Mouse (Mus musculus) A20 (cell line): ENCODE measurements around the gene Slain1.

ENCODE experiments used
- DNase-seq: peaks from one replicate; pipeline ENCODE4 v3.0.0-alpha.2; 2011; ENCODE audit warnings: low read depth, low spot score

The Slain1 gene

GRCm38 (mm10) chr14:103649896-103650334 lies at the start of gene Slain1:
TSS of gene Slain1 (plus strand) at chr14:103650228.
- peak; percentile 100 for DNase-seq

GRCm38 (mm10) chr14:103608063-103608462 lies 42.0 kb upstream of the Slain1 start:
- no peak for DNase-seq

DNA sequence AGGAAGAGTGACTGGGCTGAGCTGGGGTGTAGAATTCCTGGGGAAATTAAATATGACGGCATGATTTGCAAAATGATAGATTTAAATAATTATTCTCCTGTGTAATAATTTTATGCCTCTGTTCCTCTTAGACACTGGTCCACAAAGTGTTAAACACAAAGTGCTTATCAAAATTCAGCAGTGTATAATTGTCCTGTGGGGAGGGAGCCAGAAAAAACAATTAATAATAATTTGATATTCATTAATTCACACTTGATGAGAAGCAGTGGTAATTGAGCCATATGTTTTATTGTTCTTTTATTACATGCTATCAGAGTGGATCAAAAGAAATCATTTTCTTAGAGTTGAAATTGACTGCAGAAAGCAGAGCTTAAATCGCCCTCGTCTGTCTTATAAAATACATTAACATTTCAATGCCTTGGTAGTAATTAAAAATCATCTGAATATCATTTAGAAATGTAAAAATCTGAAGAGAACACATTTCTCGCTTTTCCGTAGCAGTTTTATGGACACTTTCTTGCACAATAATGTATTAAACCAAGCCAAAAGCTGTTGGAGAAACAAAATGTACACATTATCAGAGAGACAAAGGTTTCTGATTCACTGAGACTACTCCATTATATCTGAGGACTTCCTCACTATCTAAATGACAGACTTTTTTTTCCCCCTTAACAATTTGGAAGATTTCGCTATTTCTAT lies 36.3 kb upstream of the Slain1 start:
- no peak for DNase-seq

- DNase-seq, result no peak
Measured at GRCm38 (mm10) chr14:103614272-103614587, 35.8 kb upstream of the Slain1 start.

- DNase-seq, result peak; percentile 55
Measured at GRCm38 (mm10) chr14:103619756-103620155, 30.3 kb upstream of the Slain1 start.

DNA sequence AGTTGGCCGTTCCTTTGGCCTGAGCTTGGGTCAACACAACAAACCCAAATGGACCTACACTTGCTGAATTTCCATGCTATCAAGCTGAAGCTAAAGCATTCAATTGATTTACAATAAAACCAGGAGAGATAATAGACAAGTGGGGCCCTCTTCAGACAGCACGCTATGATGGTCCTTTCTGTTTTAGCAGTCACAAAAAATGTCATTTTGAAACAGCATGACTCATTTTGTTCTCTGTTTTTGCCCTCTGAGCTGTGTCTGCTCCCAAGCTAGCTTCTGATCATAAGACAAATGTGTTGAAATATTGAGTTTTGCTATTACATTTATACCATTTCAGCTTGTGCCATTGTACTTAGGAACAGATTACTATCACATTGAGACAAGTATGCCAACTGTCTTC lies 28.8 kb upstream of the Slain1 start:
- DNase-seq, result peak; percentile 24

DNA sequence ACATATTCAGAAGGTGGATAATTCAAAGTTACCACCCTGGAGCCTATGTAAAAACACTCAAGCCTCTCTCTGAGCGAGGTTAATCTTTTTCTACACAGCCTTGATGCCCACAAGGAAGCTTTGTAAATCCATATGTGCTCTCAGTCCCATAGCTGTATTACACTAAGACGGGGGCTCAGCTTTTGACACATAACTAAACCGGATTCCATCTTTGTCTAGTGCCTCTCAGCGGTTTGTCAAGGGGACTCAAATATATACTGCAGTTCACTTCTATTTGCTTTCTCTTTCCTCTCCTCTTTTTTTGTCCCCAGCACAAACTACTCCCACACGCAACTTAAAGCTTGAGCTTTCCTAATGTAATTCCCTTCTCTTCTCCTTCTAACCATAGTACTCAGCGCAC lies 23.9 kb upstream of the Slain1 start:
- DNase-seq, result no peak

DNA sequence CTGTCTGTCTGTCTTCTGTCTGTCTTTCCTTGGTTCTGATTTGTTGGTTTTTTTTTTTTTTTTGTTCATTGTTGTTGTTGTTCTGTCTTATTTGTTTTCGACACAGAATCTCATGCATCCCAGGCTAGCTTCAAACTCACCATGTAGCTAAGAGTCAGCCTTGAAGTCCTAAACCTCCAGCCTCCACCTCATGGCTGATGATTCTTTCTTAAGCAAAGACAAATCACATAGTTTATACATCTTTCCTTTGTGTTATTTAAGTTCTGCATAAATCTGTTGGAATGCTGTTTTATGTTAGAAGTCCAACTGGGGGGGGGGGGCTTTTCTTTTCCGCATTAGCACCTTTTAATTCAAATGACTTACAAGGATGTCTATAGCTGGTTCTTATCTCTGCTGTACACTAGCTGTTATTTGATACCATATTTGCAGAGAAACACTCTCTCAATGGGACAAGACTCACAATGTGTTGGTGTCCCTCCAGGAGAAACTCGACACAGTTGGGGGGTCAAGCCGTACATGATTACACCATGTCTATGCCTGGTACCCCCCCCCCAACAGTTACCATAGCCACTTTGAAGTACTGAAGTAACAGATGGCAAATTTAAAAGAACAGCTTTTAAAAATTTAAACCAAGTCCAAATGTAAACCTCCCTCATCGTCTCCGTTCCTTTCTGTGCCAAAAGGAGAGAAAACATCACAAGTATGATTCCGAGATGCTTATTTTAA lies 20.2 kb upstream of the Slain1 start:
- DNase-seq, result no peak

GRCm38 (mm10) chr14:103630545-103630944 lies 19.5 kb upstream of the Slain1 start:
- peak; percentile 75 for DNase-seq

DNA sequence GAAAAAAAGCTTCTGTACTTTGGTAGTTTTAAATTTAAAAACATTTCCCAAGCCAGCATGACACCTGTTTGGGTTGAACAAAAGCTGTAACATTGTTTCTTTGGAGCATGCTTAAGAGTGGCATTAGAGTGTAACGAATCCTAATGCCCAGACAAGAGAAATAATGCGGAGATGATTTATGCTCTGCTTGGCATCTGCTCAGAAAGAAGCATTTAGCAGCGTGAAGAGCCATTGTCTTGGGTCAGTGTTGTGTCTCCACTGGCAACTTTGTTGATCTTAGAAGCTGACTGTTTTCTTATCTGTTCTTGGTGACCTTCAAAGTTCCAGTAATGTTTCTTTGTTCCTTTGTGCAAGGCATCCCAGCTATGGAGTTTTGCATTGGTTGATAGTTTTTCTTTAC lies 6.1 kb upstream of the Slain1 start:
- no peak for DNase-seq

DNA sequence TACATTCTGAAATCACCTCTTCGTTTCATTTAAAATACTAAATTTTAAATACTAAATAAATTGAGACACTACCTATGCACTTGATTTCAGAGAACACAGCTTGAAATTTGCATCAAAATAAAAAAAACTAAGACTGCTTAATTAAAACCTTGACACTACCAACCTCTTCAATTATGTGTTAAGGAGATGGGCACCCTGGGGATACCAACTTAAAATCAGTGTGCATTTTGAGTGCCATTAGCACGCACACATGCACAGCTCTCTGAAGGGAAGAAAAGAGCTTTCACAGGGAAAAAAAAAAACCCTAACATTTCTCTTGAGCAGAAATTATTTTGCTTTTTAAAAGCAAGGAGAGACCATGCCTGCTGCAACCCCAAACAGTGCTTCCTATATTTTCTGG lies 2.0 kb upstream of the Slain1 start:
- DNase-seq, result no peak

DNA sequence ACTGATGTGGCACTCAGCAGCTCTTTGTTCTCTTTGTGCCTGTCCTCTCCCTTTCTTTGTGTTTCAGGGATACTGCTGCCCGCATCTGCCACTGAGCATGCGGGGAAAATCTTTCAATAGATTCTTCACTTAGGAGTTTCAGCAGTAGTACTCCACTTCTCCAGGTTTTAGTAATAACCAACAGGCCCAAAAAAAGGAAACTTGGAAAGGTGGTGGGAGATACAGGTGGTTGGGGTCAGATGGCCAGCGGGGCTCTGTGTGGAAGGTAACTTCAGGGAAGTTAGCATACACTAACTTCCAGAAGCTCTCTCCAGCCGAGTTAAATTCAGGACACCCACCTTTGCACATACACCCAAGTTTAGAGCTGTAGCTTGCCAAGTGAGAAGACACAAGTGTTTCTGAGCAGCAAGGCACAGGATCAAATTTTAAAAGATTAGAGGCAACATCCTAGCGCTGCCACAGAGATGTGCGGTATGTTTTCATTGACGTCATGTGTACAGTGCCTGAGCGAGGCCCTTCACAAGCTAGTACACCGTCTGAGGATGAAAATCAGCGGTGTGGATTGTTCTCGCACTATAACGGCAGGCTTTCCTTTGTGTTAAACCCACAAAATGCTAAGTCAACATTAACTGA lies 1.3 kb upstream of the Slain1 start:
- DNase-seq, result peak; percentile 61

- DNase-seq, result no peak
Measured at GRCm38 (mm10) chr14:103649302-103649701, 726 bp upstream of the Slain1 start.

DNA sequence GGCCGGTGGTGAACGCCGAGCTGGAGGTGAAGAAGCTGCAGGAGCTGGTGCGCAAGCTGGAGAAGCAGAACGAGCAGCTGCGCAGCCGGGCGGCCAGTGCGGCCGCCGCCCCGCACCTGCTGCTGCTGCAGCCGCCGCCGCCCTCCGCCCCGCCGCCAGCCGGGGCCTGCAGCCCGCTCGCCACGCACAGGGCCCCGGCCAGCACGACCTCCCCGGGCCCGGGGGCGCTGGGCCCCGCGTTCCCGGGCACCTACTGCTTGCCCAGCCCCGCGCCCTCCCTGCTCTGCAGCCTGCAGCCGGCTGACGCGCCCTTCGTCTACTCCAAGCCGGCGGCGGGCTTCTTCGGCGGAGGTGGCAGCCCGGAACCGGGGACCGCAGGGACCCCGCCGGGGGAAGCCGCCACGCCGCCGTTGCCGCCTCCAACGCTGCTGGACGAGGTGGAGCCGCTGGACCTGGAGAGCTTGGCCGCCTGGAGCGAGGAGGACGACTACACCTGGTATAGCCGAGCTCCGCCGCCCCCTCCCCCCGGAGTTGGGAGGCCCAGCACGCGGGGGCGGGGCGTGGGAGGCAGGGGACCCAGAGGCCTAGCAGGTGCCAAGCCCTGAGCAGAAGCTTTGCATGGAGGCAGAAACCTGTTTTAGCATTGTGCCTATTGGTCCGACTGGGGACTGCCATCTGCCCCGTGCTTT lies 529 bp downstream of the Slain1 start:
- DNase-seq, result peak; percentile 98

- no peak for DNase-seq
Measured at GRCm38 (mm10) chr14:103651106-103651505, 1.1 kb downstream of the Slain1 start.

- peak; percentile 90 for DNase-seq
Measured at GRCm38 (mm10) chr14:103651562-103651961, 1.5 kb downstream of the Slain1 start.

GRCm38 (mm10) chr14:103652524-103652923 lies 2.5 kb downstream of the Slain1 start:
- DNase-seq, result peak; percentile 58

DNA sequence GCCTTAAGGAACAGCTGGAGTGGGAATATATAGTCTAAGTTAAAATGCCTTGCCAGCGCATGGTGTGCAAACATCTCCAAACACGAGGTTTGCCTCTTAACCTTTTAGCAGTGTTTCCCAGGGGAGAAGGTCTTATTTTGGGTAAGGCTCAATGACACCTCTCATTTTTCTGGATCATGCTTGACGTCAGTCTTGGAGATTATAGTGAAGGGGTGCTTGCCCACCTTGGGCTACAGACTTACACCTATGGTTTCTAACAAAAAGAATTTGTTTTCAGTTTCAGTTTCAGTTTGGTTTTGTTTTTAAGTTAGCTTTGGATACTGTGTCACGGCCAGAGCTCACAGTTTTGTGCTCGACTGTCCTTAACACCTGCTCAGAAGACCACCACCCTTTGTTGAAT lies 3.8 kb downstream of the Slain1 start:
- DNase-seq, result peak; percentile 83

GRCm38 (mm10) chr14:103655448-103655847 lies 5.4 kb downstream of the Slain1 start:
- DNase-seq, result no peak

GRCm38 (mm10) chr14:103657876-103658275 lies 7.8 kb downstream of the Slain1 start:
- DNase-seq, result no peak

DNA sequence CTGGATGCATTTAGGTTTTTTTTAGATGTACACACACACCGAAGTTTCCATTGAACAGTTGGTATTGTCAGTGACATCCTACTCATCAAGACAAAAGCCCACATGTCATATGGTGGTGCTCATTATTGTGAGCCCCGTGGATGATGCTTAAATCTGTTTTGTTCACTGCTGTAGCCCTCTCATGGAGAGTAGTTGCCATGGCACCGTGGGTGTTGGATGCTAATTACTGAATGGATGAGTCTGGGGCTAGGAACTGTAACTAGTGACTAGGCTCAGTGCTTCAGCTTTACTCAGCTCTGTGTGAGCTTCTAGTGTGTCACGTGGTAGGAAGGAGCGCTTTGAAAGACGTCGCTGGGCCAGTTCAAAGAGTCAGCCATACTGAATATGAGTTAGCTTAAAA lies 13.0 kb downstream of the Slain1 start:
- no peak for DNase-seq

- DNase-seq, result no peak
Measured at GRCm38 (mm10) chr14:103664391-103664790, 14.4 kb downstream of the Slain1 start.
